Mouse (Mus musculus) midbrain, embryonic 15.5 days (tissue): ENCODE results near the gene Pdzd8. TPM values are rescaled to one million over a fixed set of nuclear protein-coding genes. Genes with fewer than 3 reads are reported as not detected.

Experiments
- ATAC-seq: fragments of 200-750 bp; cut with Nextera tagmentation; replicated peaks from 2 replicates; pipeline ENCODE4 v1.8.0; 2017; ENCODE audit warnings: moderate TSS enrichment
- H3K27ac ChIP-seq: fragments of 300-500 bp; sonication (generic); 2 replicates; pipeline ENCODE4 v1.5.1; 2015; ENCODE audit warnings: mild to moderate bottlenecking, inconsistent platforms
- H3K27me3 ChIP-seq: fragments of 300-500 bp; sonication (generic); replicated peaks from 2 replicates; pipeline ENCODE4 v1.6.1; 2015; ENCODE audit warnings: inconsistent platforms
- H3K36me3 ChIP-seq: fragments of 300-500 bp; sonication (generic); replicated peaks from 2 replicates; pipeline ENCODE4 v1.6.1; 2015; ENCODE audit warnings: inconsistent platforms
- H3K4me1 ChIP-seq: fragments of 300-500 bp; sonication (generic); 2 replicates; pipeline ENCODE4 v1.6.1; 2015; ENCODE audit warnings: inconsistent platforms
- H3K4me2 ChIP-seq: fragments of 300-500 bp; sonication (generic); 2 replicates; pipeline ENCODE4 v1.6.1; 2015; ENCODE audit warnings: inconsistent platforms, mild to moderate bottlenecking, moderate library complexity
- H3K4me3 ChIP-seq: fragments of 300-500 bp; sonication (generic); 2 replicates; pipeline ENCODE4 v1.5.1; 2015; ENCODE audit warnings: mild to moderate bottlenecking, inconsistent platforms
- H3K9ac ChIP-seq: fragments of 300-500 bp; sonication (generic); 2 replicates; pipeline ENCODE4 v1.6.1; 2015; ENCODE audit warnings: mild to moderate bottlenecking, inconsistent platforms
- H3K9me3 ChIP-seq: fragments of 300-500 bp; sonication (generic); 2 replicates; pipeline ENCODE4 v1.6.1; 2016; ENCODE audit warnings: inconsistent platforms
- WGBS: fragments of 180-500 bp; shearing (Covaris S2); methylation state at CpG from one replicate; pipeline ENCODE4 v1.1.7; 2015; ENCODE audit warnings: mixed read lengths; 5-methylcytosine and 5-hydroxymethylcytosine counted together
- polyA plus RNA-seq: library from polyadenylated mRNA; unstranded; fragments of >200 nt; fragmentation: Nextera tagmentation; extraction: Ambion mirVana; gene quantifications from 2 replicates; pipeline ENCODE4 v1.2.1, GENCODE M21; 2015

Pdzd8 gene
- polyA plus RNA-seq, 1 experiment from 2014 or later: 10.3 TPM

DNA sequence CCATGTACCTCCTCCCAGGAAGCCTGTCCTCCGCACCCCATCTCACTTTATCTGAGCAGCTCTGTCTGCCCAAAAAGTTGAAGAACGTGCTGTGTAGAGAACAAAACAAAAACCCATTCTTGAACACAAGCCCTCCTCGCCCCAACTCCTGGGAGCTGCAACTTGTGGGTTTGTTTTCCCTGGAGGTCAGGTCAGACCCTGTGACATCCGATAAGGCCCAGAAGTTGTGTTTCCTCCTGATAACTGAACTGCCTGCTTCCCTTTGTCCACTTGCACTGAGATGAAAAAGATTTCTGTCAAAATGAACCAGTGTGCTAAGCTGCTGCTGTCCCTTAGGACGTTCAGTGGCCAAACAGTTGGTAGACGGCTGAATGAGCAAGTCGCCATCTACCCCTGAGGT is 84.0 kb downstream of the Pdzd8 start:
- Histone ChIP-seq H3K4me1 (peaks cover 24% of the 10 kb centered on the region), H3K36me3 (no peaks in the 10 kb centered on the region), H3K4me3 (peak overlapping the region; percentile 31), H3K9ac (0 out of 2 replicates have a peak overlapping the region, but pooled peaks have one; percentile 39), H3K27ac (no peak overlapping the region), H3K4me2 (peak overlapping the region; percentile 55), H3K9me3 (no peaks in the 10 kb centered on the region), H3K27me3 (peaks cover 20% of the 10 kb centered on the region)
- WGBS: 46% methylated on average over 7 of the region's 7 CpGs
- no peak for ATAC-seq

- H3K9me3 ChIP-seq: no peaks in the 10 kb centered on the region
- H3K36me3 ChIP-seq: no peaks in the 10 kb centered on the region
- peak within 1 kb of the TSS; percentile 39 for H3K9ac ChIP-seq
- H3K27me3 ChIP-seq: peaks cover 20% of the 10 kb centered on the region
- ATAC-seq: peak; percentile 71
- WGBS: 1% methylated on average over 54 of the region's 55 CpGs
- peak within 1 kb of the TSS; percentile 4; the same call in 1 of the 2 replicates for H3K27ac ChIP-seq
- peak within 1 kb of the TSS; percentile 55 for H3K4me2 ChIP-seq
- peak within 1 kb of the TSS; percentile 31 for H3K4me3 ChIP-seq
- H3K4me1 ChIP-seq: peaks cover 24% of the 10 kb centered on the region
These were observed 84.7 kb downstream of the Pdzd8 start, which contains the start of gene Slc18a2 for GRCm38 (mm10) chr19:59260718-59261442. Slc18a2 (plus strand) TSS chr19:59260896.

DNA sequence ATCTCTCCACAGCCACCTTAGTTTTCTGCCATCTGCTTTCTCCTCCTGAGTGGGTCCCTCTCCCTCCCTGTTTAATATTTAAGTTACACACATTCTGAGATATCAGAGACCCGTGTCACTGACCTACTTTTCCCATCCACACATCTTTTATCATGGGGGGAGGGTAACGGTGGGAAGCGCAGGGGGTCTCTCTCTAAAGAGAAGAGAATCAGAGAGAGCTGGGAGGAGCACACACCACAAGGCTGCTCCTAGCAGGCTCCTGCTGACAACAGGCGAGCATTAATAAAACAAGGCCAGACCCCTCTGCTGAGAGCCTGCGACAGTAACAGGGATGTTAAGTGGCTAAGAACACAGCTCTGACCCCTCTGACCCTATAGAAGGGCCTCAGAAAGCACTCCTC is 85.9 kb downstream of the Pdzd8 start:
- H3K4me3 ChIP-seq: no peak overlapping the region
- no peaks in the 10 kb centered on the region for H3K9me3 ChIP-seq
- H3K4me2 ChIP-seq: no peak overlapping the region
- no peaks in the 10 kb centered on the region for H3K36me3 ChIP-seq
- H3K4me1 ChIP-seq: peaks cover 15% of the 10 kb centered on the region
- no peak overlapping the region for H3K9ac ChIP-seq
- ATAC-seq: peak; percentile 60; the same call in 1 of the 2 replicates
- H3K27ac ChIP-seq: no peak overlapping the region
- peaks cover 20% of the 10 kb centered on the region for H3K27me3 ChIP-seq
- WGBS: 35% methylated on average over 5 of the region's 5 CpGs

DNA sequence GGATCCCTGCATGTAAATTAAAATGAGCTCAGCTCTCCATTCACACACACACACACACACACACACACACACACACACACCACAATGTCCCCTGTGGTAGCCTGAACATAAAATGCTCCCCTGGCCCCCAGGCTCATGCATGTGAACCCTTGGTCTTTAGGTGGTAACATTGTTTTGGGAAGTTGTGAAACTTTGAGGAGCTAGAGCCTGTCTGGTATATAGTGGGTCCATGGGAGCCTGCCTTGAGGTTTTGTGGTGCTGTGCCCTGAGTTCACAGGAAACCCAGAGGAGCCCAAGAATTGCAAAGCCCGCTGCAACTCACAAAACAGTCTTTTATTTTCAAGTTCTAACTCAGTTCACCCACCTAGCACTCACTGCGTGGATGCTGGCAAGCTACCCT is 92.9 kb downstream of the Pdzd8 start:
- Histone ChIP-seq H3K4me2 (no peak overlapping the region), H3K4me1 (no peaks in the 10 kb centered on the region), H3K4me3 (no peak overlapping the region), H3K9ac (no peak overlapping the region), H3K27ac (no peak overlapping the region), H3K9me3 (no peaks in the 10 kb centered on the region), H3K27me3 (no peaks in the 10 kb centered on the region), H3K36me3 (no peaks in the 10 kb centered on the region)
- WGBS: 74% methylated on average over 2 of the region's 2 CpGs
- no peak for ATAC-seq

- Histone ChIP-seq H3K27ac (no peak overlapping the region), H3K27me3 (no peaks in the 10 kb centered on the region), H3K9me3 (no peaks in the 10 kb centered on the region), H3K9ac (no peak overlapping the region), H3K4me2 (no peak overlapping the region), H3K36me3 (no peaks in the 10 kb centered on the region), H3K4me3 (no peak overlapping the region), H3K4me1 (no peaks in the 10 kb centered on the region)
- 78% methylated on average over 11 of the region's 11 CpGs for WGBS
- ATAC-seq: no peak
These were observed 96.9 kb downstream of the Pdzd8 start for GRCm38 (mm10) chr19:59248553-59249286.

- Histone ChIP-seq H3K9me3 (no peaks in the 10 kb centered on the region), H3K4me3 (no peak overlapping the region), H3K27me3 (no peaks in the 10 kb centered on the region), H3K36me3 (no peaks in the 10 kb centered on the region), H3K4me2 (no peak overlapping the region), H3K9ac (no peak overlapping the region), H3K27ac (no peak overlapping the region), H3K4me1 (no peaks in the 10 kb centered on the region)
- WGBS: 81% methylated on average over 4 of the region's 4 CpGs
- ATAC-seq: no peak
These were observed 97.4 kb downstream of the Pdzd8 start for GRCm38 (mm10) chr19:59248144-59248543.

Other genes with a start within 250 kb of the Pdzd8 start
- 0.92 and 1.0 TPM in 2 replicates for gene Vax1, start 175.7 kb downstream of the Pdzd8 start, polyA plus RNA-seq
- gene Kcnk18, start 126.6 kb downstream of the Pdzd8 start, polyA plus RNA-seq: not detected in 2 replicates
- gene Slc18a2, start 84.9 kb downstream of the Pdzd8 start, polyA plus RNA-seq: 21.8 and 28.3 TPM in 2 replicates
- gene Rps12-ps3, start 23.5 kb downstream of the Pdzd8 start, polyA plus RNA-seq: 7.3 and 8.0 TPM in 2 replicates
- 15.5 and 18.2 TPM in 2 replicates for gene Emx2, start 112.6 kb upstream of the Pdzd8 start, polyA plus RNA-seq